8 mouse cellular contexts compared by ENCODE assay signal in genomic region chr1:176075409-176075808, GRCm38 (mm10).
DNase-seq lines count a peak whose midpoint lies in the region; ATAC-seq and TF ChIP-seq lines count a peak whose summit lies in the region.
"Had no signal": no experiment of that assay in that cellular context is flagged by ENCODE, and none has a peak within 500 bp of the region (broad histone marks: within the 10 kb centered on the region; RNA-seq: fewer than 3 reads in every experiment).

No protein-coding gene starts in this region.

- peaks cover 9% of the 10 kb centered on the region; the same call in 1 of the 2 replicates for H3K4me1 ChIP-seq in cerebellum, adult 2 months (ENCODE audit: control insufficient read depth, insufficient read depth, low read length)
- H3K4me1 ChIP-seq in kidney, embryonic 16.5 days (ENCODE audit: insufficient read depth, low read length): no peaks in the 10 kb centered on the region
- H3K4me1 ChIP-seq in megakaryocyte, embryonic 14.5 days: peaks cover 67% of the 10 kb centered on the region

- H3K27me3 ChIP-seq in cerebellum, adult 2 months (ENCODE audit: control insufficient read depth, insufficient read depth, low read length): no peaks in the 10 kb centered on the region
- H3K27me3 ChIP-seq in kidney, embryonic 16.5 days (ENCODE audit: insufficient read depth, low read length): no peaks in the 10 kb centered on the region
- H3K27me3 ChIP-seq in megakaryocyte, embryonic 14.5 days (replicated peaks): no peaks in the 10 kb centered on the region

- H3K9ac ChIP-seq in kidney, embryonic 16.5 days (replicated peaks; ENCODE audit: low read length): no peak overlapping the region

- H3K9me3 ChIP-seq in kidney, embryonic 16.5 days (ENCODE audit: low read length): no peaks in the 10 kb centered on the region
- no peaks in the 10 kb centered on the region for H3K9me3 ChIP-seq in megakaryocyte, embryonic 14.5 days

- TF ChIP-seq POLR2A in cerebellum, adult 2 months (IDR thresholded peaks at IDR 0.05; ENCODE audit: borderline replicate concordance, insufficient read depth, low read length): no peak

- H3K27ac ChIP-seq in cerebellum, adult 2 months (ENCODE audit: insufficient read depth, low read length): no peak overlapping the region
- no peak overlapping the region for H3K27ac ChIP-seq in kidney, embryonic 16.5 days (ENCODE audit: low read length)
- H3K27ac ChIP-seq: left cerebral cortex, adult 2 months had no signal

- no peak overlapping the region for H3K4me2 ChIP-seq in kidney, embryonic 16.5 days (replicated peaks; ENCODE audit: low read depth, low read length)

- peak; percentile 40 for DNase-seq in right cerebral cortex, postnatal 4 days
- DNase-seq in right cerebral cortex, adult 2 months (ENCODE audit: low spot score in 2 of 2): no peak
- DNase-seq in cerebellum, adult 2 months: peak; percentile 75 to 86

- H3K36me3 ChIP-seq in kidney, embryonic 16.5 days (ENCODE audit: insufficient read depth, low read length): no peaks in the 10 kb centered on the region
- H3K36me3 ChIP-seq in megakaryocyte, embryonic 14.5 days (replicated peaks; ENCODE audit: low read length): no peaks in the 10 kb centered on the region

- peak; percentile 82 for ATAC-seq in granulocyte monocyte progenitor cell, adult 5-6 weeks (replicated peaks; ENCODE audit: poor library complexity, severe bottlenecking)
- peak; percentile 85; the same call in 1 of the 2 replicates for ATAC-seq in kidney, embryonic 16.5 days (ENCODE audit: low FRiP score, low TSS enrichment)
- no peak for ATAC-seq in erythroblast, adult 5-6 weeks (replicated peaks; ENCODE audit: low FRiP score, poor library complexity, severe bottlenecking)

- no peak for TF ChIP-seq CTCF in cerebellum, adult 2 months (IDR thresholded peaks at IDR 0.05; ENCODE audit: borderline replicate concordance, insufficient read depth, low read depth, low read length)

- 5% methylated on average over 1 of the region's 1 CpGs for WGBS in cerebellum, adult 2 months
- 68% methylated on average over 1 of the region's 1 CpGs for WGBS in kidney, embryonic 16.5 days

- no peak overlapping the region for H3K4me3 ChIP-seq in cerebellum, adult 2 months (replicated peaks; ENCODE audit: insufficient read depth, low read depth, low read length)
- no peak overlapping the region for H3K4me3 ChIP-seq in kidney, embryonic 16.5 days (ENCODE audit: low read length)
- H3K4me3 ChIP-seq in megakaryocyte, embryonic 14.5 days (replicated peaks): peak overlapping the region; percentile 28
- H3K4me3 ChIP-seq: left cerebral cortex, adult 2 months had no signal

Comparison
In these comparisons a context has a peak if more than half of its experiments do, and no peak if none do; other contexts are left out.
1. DNase-seq: peak in right cerebral cortex, postnatal 4 days (single experiment) and cerebellum, adult 2 months (2 of 2); none in right cerebral cortex, adult 2 months (0 of 2).